Mouse (Mus musculus) neural tube, postnatal 0 days (tissue): Measurements from ENCODE around the gene Ermp1. TPM values are rescaled to one million over a fixed set of nuclear protein-coding genes. Genes with fewer than 3 reads are reported as not detected.

ENCODE experiments used
- polyA plus RNA-seq: library from polyadenylated mRNA; unstranded; fragments of >200 nt; fragmentation: Nextera tagmentation; extraction: Ambion mirVana; gene quantifications from 2 replicates; pipeline ENCODE4 v1.2.1, GENCODE M21; 2015

The Ermp1 gene
- polyA plus RNA-seq = 11.6 and 11.9 TPM in 2 replicates

DNA sequence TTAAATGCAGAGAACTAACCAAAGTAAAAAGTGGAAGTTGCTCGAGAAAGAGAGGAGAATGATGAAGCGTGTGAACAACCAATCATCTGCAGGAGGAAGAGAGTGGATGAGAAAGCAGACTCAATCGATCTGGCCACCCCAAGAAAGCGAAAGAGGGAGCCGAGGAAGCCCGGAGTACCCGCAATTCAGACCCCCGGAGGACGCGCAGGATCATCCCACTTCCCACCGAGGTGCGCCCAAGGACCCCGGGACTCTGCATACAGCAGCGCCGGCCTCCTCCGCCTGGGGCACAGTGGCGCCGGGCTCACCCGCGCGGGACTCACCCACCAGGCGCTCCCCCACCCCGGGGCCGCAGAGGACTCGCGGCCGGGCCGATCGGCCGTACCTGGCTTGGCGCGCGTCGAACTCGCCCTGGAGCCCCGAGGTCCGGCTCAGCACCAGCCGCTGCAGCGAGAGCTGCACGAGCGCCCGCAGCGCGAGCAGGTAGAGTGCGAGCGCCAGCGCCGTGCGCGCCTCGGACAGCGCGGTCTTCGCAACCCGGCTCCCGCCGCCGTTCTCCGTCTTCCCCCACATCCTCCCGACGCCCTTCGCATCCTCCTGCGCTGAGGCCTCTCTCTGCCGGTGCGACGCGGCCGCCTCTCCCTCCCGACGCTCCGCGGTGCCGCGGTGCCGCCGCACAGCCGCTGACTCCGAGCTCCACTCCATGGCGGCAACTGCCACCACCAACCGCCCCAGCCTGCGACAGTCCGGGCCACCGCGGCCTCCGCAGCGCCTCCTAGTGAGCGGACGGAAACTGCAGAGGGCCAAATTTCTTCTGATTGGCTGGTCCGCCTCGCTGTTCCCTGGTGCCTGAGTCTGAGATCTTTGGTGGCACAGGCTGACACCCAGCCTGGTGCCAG is at the start of gene Ermp1:
Gene Ermp1, minus strand, starts transcription at position 765 of the 899 bp plus-strand sequence.

DNA sequence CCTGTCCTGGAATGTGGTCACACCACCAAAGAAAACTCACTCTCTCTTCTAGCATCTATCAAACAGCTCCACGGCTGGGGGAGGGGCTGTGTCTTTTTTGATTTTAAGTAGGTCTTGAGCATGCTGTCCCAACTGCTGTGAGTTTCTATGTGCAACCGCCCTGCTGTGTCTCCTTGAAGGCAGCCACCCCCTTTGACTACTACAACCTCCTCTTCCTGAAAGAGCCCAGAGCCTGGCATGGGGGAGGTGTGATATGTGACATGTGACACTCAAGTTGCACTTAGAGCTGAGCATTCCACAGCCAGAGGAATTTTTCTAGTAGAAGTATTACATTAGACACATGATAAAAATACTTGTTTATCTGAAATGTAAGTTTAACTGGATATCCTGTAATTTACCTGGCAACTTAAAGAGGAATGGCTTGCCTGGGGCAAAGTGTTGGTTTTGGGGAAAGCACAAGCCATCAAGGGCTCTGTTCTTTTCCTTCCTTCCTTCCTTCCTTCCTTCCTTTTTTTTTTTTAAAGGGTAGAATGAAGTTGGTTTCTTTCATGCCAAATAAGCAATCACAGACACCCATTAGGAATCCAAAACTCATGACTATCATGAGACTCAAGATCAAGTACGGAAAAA is 49.1 kb upstream of the Ermp1 start, which contains the start of gene Mlana:
Gene Mlana, plus strand, starts transcription at position 580 of the 630 bp plus-strand sequence.

Other genes starting within 250 kb of the Ermp1 start
- 0.14 and 0.15 TPM in 2 replicates for gene Pdcd1lg2, start 237.5 kb downstream of the Ermp1 start, polyA plus RNA-seq
- gene Ric1, start 126.1 kb downstream of the Ermp1 start, polyA plus RNA-seq = 13.5 TPM in 2 replicates
- gene Mlana, start 49.4 kb upstream of the Ermp1 start, polyA plus RNA-seq = not detected in 2 replicates
- 6.0 and 6.2 TPM in 2 replicates for gene 9930021J03Rik, start 157.6 kb upstream of the Ermp1 start, polyA plus RNA-seq
- 32.7 and 34.0 TPM in 2 replicates for gene Ranbp6, start 164.6 kb upstream of the Ermp1 start, polyA plus RNA-seq